In the genomic region with DNA sequence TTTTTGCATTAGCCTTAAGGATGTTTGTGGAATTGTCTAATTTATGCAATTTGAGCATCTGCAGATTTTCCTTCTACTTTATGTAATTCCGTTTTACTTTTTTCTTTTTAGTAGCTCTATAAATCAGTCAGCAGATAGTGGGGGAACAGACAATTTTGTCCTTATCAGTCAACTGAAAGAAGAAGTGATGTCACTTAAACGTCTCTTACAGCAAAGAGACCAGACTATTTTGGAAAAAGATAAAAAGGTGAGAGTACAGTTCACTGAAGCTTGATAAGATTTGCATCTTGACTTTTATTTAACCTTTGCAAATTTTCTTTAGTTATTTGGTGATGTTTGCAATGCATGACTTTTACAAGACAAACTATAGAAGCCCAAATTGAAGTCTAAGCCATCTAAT, we compare ENCODE assay signal across 17 mouse cellular contexts.
"Had no signal": no experiment of that assay in that cellular context is flagged by ENCODE, and none has a peak within 500 bp of the region (broad histone marks: within the 10 kb centered on the region; RNA-seq: fewer than 3 reads in every experiment).

No protein-coding gene starts in this region.

- H3K9ac ChIP-seq: liver, embryonic 14.5 days; lung, embryonic 15.5 days; midbrain, embryonic 12.5 days; neural tube, embryonic 13.5 days; neural tube, embryonic 15.5 days had no signal

- H3K9me3 ChIP-seq: lung, embryonic 15.5 days; megakaryocyte, embryonic 14.5 days; midbrain, embryonic 12.5 days; neural tube, embryonic 13.5 days; neural tube, embryonic 15.5 days had no signal

- H3K27ac ChIP-seq: liver, embryonic 14.5 days; lung, embryonic 15.5 days; midbrain, embryonic 12.5 days; neural tube, embryonic 13.5 days; neural tube, embryonic 15.5 days had no signal

- H3K27me3 ChIP-seq: lung, embryonic 15.5 days; megakaryocyte, embryonic 14.5 days; midbrain, embryonic 12.5 days; neural tube, embryonic 13.5 days; neural tube, embryonic 15.5 days had no signal

- H3K4me1 ChIP-seq: lung, embryonic 15.5 days; midbrain, embryonic 12.5 days; neural tube, embryonic 13.5 days; neural tube, embryonic 15.5 days had no signal

- ATAC-seq: lung, postnatal 0 days; midbrain, embryonic 16.5 days had no signal

- H3K4me3 ChIP-seq: lung, embryonic 15.5 days; megakaryocyte, embryonic 14.5 days; midbrain, embryonic 12.5 days; myocyte; neural tube, embryonic 13.5 days; neural tube, embryonic 15.5 days had no signal

- DNase-seq: lung, adult 18-20 months; lung, postnatal 14 days; lung, postnatal 36 days; midbrain, embryonic 14.5 days; right cerebral cortex, postnatal 14 days; thymus, adult 18-20 months; thymus, postnatal 14 days; thymus, postnatal 36 days had no signal
